Mouse (Mus musculus) heart, embryonic 11.5 days (tissue): ENCODE measurements at regions not wholly inside any gene's neighbourhood (a gene's known extent, or its start where the extent isn't known, plus 50 kb on each side); places are given as distances from the start of the nearest gene placed in this dataset.
A peak's percentile ranks its signal among the peaks of the same experiment; 100 is the strongest.
"Not testable (repeated sequence)": the region's sequence is repeated elsewhere in the genome, so short reads cannot be mapped to it uniquely, and the experiment has no call there.

Experiments used
- ATAC-seq: fragments of 200-750 bp; cut with Nextera tagmentation; replicated peaks from 2 replicates; pipeline ENCODE4 v1.8.0; 2017; ENCODE audit warnings: moderate library complexity; ENCODE audit not compliant: insufficient number of reproducible peaks, low FRiP score, low TSS enrichment
- H3K27ac ChIP-seq: fragments of 300-500 bp; sonication (generic); 2 replicates; pipeline ENCODE4 v1.5.1; 2014; ENCODE audit warnings: mild to moderate bottlenecking, low read depth, low read length
- H3K27me3 ChIP-seq: fragments of 300-500 bp; sonication (generic); 2 replicates; pipeline ENCODE4 v1.6.1; 2014; ENCODE audit warnings: mild to moderate bottlenecking, low read length, mixed read lengths; ENCODE audit not compliant: control insufficient read depth, insufficient read depth
- H3K36me3 ChIP-seq: fragments of 300-500 bp; sonication (generic); 2 replicates; pipeline ENCODE4 v1.6.1; 2014; ENCODE audit warnings: mild to moderate bottlenecking, low read length, moderate library complexity, mixed read lengths; ENCODE audit not compliant: control insufficient read depth, insufficient read depth
- H3K4me1 ChIP-seq: fragments of 300-500 bp; sonication (generic); 2 replicates; pipeline ENCODE4 v1.6.1; 2014; ENCODE audit warnings: low read length; ENCODE audit not compliant: control insufficient read depth, insufficient read depth
- H3K4me2 ChIP-seq: fragments of 300-500 bp; sonication (generic); 2 replicates; pipeline ENCODE4 v1.6.1; 2014; ENCODE audit warnings: mild to moderate bottlenecking, moderate library complexity
- H3K4me3 ChIP-seq: fragments of 300-500 bp; sonication (generic); 2 replicates; pipeline ENCODE4 v1.5.1; 2014; ENCODE audit warnings: low read depth, low read length
- H3K9ac ChIP-seq: fragments of 300-500 bp; sonication (generic); 2 replicates; pipeline ENCODE4 v1.6.1; 2014; ENCODE audit warnings: mild to moderate bottlenecking, low read depth, low read length, moderate library complexity
- H3K9me3 ChIP-seq: fragments of 300-500 bp; sonication (generic); replicated peaks from 2 replicates; pipeline ENCODE4 v1.6.1; 2016; ENCODE audit warnings: low read length; ENCODE audit not compliant: control insufficient read depth
- WGBS: fragments of 180-500 bp; shearing (Covaris S2); extraction: QIAGEN DNeasy Blood & Tissue Kit; methylation state at CpG from one replicate; pipeline ENCODE4 v1.1.7; 2014; ENCODE audit not compliant: insufficient replicate concordance; 5-methylcytosine and 5-hydroxymethylcytosine counted together

GRCm38 (mm10) chr14:124801589-124801988, 124.7 kb upstream of the Fgf14 start:
- not testable (repeated sequence) for H3K27ac ChIP-seq, H3K4me2 ChIP-seq, H3K9ac ChIP-seq, H3K27me3 ChIP-seq, ATAC-seq, H3K36me3 ChIP-seq, H3K9me3 ChIP-seq, H3K4me1 ChIP-seq, H3K4me3 ChIP-seq
- WGBS: 0% methylated on average over 1 of the region's 1 CpGs

DNA sequence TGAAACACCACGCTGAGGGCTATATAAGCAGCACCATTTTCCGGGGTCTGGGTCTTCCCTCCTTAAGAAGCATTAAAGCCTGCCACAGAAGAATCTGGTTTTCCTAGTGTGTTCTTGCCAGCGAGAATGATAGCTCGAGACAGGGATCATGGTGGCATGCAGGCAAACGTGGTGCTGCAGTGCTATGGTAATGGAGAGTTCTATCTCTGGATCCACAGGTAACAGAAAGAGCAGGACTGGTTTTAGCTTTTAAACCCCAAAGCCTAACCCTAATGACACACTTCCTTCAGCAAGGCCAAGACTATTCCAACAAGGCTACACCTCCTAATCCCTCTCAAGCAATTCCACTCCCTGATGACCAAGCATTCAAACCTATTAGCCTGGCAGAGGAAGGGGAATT, 123.5 kb upstream of the Fgf14 start:
- no peak overlapping the region for H3K9ac ChIP-seq
- no peaks in the 10 kb centered on the region for H3K4me1 ChIP-seq
- no peak overlapping the region for H3K4me2 ChIP-seq
- H3K9me3 ChIP-seq: no peaks in the 10 kb centered on the region
- ATAC-seq: no peak
- no peak overlapping the region for H3K4me3 ChIP-seq
- no peak overlapping the region for H3K27ac ChIP-seq
- WGBS: 87% methylated on average over 5 of the region's 5 CpGs
- no peaks in the 10 kb centered on the region for H3K27me3 ChIP-seq
- H3K36me3 ChIP-seq: no peaks in the 10 kb centered on the region

DNA sequence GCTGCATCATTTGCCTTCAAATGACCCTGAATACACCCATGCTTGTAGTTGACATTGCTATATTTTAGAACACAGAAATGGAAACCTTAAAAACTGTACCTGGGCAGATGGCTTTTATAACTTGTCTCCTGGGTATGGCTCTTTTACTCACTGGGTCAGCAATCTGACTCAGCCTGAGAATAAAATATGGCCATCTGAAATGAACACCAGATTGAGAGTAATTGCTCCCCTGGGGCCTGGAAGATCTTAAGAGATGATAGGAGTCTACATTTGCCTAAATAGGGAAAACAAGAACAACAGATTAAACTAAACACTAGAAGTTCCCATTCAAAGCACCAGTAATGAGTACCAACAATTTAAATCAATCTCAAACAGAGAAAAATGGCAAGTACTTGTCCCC, 98.5 kb upstream of the Fgf14 start:
- Histone ChIP-seq H3K27ac (no peak overlapping the region), H3K4me2 (no peak overlapping the region), H3K4me3 (no peak overlapping the region), H3K36me3 (no peaks in the 10 kb centered on the region), H3K4me1 (no peaks in the 10 kb centered on the region), H3K9ac (no peak overlapping the region), H3K27me3 (no peaks in the 10 kb centered on the region), H3K9me3 (no peaks in the 10 kb centered on the region)
- no peak for ATAC-seq

- no peaks in the 10 kb centered on the region for H3K9me3 ChIP-seq
- H3K27me3 ChIP-seq: no peaks in the 10 kb centered on the region
- H3K4me1 ChIP-seq: no peaks in the 10 kb centered on the region
- no peak overlapping the region for H3K27ac ChIP-seq
- no peak overlapping the region for H3K4me2 ChIP-seq
- H3K36me3 ChIP-seq: no peaks in the 10 kb centered on the region
- 74% methylated on average over 3 of the region's 3 CpGs for WGBS
- no peak for ATAC-seq
- no peak overlapping the region for H3K4me3 ChIP-seq
- H3K9ac ChIP-seq: no peak overlapping the region
Measured at GRCm38 (mm10) chr14:124767996-124768395, 91.1 kb upstream of the Fgf14 start.

DNA sequence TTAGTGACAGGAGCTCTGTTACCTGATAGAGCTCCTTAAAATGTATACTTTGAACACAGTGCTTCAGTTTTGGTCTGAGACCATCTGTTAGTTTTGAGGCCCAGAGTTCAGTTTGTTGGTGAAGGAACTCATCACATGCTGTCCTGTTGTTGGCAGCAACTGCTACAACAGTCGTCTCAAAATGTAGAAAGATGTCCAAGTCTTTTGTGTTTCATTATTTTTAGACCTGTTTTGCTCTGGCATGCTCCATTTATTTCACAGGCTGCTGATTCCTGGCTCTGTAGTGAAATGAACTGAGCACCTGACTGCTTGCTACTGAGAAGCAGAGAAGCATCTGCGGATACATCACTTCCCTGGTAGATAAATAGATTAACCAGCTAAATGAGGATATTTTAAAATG, 90.3 kb upstream of the Fgf14 start:
- H3K4me2 ChIP-seq: no peak overlapping the region
- 54% methylated on average over 2 of the region's 2 CpGs for WGBS
- no peak overlapping the region for H3K9ac ChIP-seq
- no peaks in the 10 kb centered on the region for H3K4me1 ChIP-seq
- no peak overlapping the region for H3K27ac ChIP-seq
- no peak overlapping the region for H3K4me3 ChIP-seq
- H3K27me3 ChIP-seq: no peaks in the 10 kb centered on the region
- no peaks in the 10 kb centered on the region for H3K9me3 ChIP-seq
- no peaks in the 10 kb centered on the region for H3K36me3 ChIP-seq
- ATAC-seq: no peak

DNA sequence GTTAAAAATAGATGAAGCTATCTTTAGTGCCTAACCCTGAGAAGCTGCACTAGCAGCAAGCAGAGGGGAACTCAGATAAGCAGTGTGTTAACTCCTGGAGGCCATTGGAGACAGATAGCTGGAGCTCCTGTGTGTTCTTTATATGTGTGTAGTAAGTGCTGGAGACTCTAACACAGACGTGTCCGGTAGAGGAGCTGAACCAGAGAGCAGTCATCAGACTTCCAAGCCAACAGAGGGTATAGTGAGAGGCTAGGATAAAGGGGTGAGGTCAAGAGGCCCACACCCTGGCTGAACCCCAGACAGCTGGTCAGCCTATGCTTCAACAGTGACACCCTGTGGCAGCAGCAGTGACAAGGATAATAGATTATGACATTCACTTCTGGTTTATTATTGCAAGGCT, 65.6 kb upstream of the Fgf14 start:
- Histone ChIP-seq H3K4me3 (no peak overlapping the region), H3K9me3 (no peaks in the 10 kb centered on the region), H3K27me3 (no peaks in the 10 kb centered on the region), H3K9ac (no peak overlapping the region), H3K4me1 (no peaks in the 10 kb centered on the region; the same call in 1 of the 2 replicates), H3K36me3 (no peaks in the 10 kb centered on the region), H3K27ac (peak overlapping the region; percentile 59; the same call in 1 of the 2 replicates), H3K4me2 (no peak overlapping the region)
- 17% methylated on average over 2 of the region's 2 CpGs for WGBS
- peak; percentile 86 for ATAC-seq
